Mouse (Mus musculus): ENCODE results near the gene Dapk1.

Dapk1 gene

DNA sequence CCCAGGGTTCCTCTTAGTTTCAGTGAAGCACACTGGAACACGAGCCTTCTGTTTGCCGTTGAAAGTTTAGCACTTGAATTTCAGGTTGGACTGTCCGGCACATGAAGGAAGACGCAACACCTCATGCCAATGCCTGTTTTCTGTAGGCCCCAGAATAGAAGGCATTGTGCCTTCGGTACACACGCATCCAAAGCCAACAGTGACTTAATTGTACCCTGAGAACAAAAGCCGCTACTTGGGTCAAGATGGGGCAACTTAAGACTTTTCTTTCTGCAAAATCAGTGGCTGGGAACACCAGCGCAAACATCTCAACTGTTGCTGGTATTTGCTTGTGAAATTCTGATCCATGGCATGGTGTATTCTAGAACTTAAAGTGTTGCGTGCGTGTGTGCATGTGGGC lies 63.1 kb downstream of the Dapk1 start:
- DNase-seq (ENCODE audit: low read depth), result no peak

DNA sequence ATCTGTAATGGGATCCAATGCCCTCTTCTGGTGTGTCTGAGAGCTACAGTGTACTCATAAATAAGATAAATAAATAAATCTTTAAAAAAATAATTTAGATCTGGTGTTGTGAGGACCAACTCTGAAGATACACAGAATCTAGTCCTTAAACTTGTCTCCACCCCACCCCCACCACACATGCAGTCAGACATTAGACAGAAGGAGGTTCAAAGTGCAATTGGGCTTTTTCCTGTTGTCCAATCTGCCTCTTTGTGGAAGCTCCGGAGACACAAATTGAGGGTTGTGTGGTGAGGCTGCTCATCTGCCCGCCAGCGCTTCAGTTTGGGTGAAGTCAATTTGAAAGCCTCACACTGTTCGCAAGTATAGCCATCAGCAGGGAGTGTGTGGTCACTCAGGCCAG lies 63.7 kb downstream of the Dapk1 start:
- DNase-seq (ENCODE audit: low read depth), result no peak

DNA sequence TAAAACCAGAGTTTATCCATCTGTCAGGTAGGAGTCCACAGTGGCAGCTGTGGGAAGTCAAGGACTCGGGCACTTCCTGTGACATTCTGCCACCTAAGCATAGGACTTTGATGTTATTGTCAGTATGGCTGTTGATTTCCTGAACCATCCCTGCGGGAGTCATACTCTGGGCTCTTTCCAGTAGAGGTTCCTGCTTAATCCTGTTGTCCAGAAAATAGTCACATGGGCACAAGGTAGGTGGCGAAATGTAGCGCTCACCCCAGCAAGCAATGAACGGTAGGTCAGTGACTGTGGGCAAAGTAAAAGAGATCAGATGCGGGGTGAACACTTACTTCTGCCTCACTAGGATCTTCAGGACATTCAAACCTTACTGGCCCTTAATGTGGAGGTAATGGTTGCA lies 66.3 kb downstream of the Dapk1 start:
- no peak for DNase-seq (ENCODE audit: low read depth)

DNA sequence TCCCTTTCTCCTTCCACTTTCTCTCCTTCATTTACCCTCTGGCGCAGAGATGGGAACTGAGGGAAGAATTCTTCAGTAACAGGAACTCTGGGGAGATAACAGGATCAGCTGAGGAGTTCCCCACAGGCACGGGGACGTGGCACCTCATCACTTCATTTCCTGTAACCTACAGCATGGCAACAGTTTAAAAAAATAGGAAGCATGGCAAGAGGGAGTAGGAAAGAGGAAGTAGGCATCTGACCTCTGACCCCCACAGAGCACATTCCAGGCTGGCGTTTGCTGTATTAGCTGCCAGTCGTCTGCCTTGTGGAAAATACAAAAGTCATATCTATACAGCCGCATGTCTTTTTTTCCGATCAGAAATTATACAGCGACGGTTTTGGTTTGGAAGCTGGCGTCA lies 68.9 kb downstream of the Dapk1 start:
- DNase-seq (ENCODE audit: low read depth), result no peak

DNA sequence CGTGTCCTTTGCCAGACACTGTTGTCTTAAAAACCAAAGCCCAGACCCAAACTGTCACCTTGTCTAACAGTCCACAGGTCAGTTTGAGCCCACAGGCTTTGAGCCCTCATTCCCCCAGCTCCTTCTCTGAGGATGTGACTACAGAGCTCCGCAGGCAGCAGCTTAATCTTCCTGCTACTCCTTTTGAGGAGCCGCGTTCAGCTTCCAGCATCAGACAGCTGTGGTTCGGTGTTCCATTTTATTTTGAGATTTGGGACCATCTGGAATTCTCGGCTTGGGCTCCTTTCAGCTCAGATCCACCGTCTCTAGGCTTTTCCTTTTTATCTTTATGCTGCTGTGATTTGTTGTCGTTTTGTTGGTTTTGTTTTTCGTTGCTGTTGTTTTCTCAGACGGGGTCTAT lies 69.5 kb downstream of the Dapk1 start:
- no peak for DNase-seq (ENCODE audit: low read depth)

DNA sequence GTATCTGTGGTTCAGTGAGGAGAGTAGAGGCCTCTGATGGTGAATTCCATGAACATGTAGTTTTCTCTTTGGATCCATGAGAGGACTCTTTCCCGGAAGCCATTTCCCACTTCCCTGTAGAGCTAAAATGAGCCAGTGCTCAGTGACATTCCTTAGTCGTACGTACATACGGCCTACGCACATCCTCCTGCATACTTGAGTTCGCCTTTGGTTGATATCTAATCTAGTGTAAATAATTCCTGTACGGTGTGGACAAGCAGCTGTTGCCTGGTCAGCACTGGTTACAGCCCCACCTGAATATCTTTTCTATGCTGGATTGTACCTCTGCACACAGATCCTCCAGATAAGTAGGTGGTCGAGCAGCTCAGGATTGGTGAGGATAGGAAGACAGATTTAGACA lies 70.5 kb downstream of the Dapk1 start:
- no peak for DNase-seq (ENCODE audit: low read depth)

DNA sequence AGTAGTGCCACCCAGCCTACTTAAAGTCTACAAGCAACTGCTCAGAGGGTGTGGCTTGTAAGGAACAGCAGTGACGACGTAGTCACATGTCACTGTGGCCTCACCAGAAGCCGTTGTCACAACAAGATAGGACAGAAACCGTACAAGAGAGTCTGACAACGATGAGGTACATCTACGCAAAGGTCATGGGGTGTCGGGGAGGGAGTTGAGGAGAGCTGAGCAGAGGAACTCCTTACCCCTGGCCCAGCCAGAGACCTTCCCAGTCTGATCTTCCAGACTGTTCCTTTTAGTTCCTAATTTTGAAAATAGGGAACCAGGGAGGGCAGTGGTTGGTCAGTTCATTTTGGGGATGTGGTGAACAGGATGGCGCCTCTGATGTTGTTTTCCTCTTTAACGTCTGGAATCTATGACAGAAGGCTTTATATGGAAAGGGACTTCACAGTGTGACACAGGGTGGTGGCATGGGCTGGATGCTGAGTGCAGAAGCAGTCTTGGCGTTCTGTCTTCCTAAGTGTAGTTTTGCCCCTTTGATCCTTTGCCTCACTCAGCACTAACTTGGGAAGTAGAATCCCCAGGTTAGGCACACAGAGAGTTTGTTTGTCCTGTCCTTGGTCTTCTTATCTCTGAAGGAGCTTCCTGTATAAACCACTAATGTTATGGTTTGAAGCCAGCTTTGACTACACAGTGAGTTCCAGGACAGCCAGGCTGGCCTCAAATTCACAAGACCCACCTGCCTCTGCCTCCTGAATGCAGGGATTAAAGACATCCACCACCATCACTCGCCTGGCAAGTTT lies 71.3 kb downstream of the Dapk1 start:
- no peak for DNase-seq (ENCODE audit: low read depth)

DNA sequence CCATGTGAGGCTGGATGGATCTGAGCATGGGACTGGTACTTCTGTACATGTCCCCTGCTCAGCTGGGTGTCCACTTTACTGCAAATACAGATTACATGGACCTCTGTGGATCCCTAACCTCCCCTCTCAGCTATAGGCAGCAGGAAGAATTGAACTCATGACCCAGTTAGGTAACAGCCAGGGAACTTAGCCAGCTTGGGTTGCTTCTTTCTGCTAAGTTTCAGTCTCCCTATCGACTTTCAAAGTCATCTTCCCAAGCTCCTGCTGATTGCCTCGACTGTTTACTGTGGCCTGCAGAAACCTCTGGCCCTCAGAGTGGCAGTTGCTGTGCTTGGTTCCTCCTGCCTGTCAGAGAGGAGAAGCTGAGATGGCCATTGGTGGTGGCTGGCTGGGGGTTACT lies 72.6 kb downstream of the Dapk1 start:
- no peak for DNase-seq (ENCODE audit: low read depth)

DNA sequence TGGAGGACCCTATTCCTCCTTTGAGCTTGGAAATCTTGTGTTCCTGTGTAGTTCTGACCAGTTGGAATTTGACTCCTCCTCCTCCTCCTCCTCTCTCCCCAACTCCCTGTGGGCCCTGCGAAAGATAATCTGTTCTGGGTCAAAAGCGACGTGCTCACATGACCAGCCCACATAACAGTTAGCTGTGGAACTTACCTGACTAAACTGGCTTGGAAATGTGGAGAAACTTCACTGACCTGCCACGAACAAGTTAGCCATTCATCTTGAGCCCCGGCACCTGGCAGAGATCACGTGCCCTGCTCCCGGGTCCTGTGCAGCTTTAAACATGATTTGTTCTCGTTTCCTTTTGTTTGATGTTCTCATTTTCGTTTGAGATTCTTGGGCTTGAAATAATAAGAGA lies 73.2 kb downstream of the Dapk1 start:
- DNase-seq (ENCODE audit: low read depth), result no peak

DNA sequence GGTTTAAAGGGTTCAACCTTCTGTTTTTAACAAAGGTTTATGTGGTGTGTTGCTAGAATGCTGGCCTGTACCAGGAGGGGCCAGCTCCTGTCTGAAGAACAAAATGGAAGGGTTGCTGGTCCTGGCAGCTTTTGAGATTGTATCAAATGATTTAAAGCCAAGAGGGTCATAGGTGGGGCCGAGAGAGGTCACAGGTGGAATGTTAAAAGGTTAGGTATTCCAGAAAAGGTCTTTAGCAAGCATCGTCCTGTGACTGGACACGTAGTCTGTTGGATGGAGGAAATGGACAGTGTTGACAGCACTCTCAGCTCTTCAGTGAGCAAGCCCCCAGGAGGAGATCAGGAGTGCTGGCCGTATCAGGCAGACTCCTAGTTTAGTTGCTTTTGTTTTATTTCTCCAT lies 73.7 kb downstream of the Dapk1 start:
- DNase-seq (ENCODE audit: low read depth), result no peak

DNA sequence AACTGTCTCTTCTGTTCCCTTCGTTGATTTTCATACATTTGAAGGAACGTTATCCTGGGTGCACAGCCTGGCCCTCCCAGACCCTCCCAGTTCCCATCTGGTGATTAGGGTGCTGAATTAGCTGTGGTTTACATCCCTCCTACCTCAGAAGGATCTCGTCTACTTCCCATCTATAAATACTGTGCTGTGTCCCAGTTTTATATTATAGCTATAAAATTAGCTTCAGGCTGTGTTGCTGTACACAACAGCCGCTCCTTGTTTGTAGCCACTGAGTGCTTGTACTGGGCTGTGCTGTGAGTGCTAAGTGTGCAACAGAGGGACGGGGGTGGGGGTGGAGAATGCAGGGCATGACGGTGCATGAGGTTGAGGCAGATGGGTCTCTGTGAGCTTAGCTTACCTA lies 77.2 kb downstream of the Dapk1 start:
- DNase-seq (ENCODE audit: low read depth), result no peak

DNA sequence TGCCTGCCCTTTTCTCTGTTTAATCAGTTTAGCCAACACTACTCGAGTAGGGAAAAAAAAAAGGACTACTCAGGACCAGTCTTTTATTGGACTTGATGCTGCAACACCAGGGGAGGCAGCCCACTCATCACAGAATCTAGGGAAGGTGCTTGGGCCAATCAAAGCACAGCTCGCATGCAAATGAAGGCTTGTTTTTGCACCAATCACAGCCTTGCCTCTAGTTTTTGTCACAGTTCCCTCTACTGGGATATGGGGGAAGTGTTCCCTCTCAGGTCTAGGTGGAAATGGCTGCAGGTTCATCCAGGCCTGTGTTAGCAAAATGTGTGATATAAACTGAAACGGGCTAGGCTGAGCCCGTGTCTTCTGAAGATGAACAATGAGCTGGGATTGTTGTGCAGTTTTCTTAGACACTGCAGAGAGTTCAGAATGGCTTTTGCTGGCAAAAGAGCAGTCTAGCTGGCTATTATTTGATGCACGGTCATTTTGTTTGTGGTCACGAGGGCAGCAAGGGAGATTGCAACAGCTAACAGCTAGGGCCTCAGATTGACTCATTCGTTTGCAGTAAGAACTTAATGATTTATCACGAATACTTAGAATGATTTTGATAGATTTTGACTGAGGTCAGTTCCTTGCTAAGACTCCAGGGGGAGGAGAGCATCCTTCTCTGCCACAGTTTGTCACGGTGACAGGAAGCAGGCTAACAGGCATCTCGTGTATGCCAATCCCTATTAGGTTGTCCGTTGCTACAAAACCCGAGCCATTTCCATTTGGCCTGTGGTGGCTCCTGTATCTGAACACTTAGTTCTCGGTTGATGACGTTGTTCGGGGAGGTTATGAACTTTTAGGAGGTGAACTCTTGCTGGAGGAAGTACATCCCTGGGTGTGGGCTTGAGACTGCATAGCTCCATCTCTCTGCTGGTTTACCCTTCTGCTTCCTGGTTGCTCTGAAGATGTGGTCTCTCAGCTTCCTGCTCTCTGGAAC lies 81.3 kb downstream of the Dapk1 start:
- DNase-seq (ENCODE audit: low read depth), result no peak

DNA sequence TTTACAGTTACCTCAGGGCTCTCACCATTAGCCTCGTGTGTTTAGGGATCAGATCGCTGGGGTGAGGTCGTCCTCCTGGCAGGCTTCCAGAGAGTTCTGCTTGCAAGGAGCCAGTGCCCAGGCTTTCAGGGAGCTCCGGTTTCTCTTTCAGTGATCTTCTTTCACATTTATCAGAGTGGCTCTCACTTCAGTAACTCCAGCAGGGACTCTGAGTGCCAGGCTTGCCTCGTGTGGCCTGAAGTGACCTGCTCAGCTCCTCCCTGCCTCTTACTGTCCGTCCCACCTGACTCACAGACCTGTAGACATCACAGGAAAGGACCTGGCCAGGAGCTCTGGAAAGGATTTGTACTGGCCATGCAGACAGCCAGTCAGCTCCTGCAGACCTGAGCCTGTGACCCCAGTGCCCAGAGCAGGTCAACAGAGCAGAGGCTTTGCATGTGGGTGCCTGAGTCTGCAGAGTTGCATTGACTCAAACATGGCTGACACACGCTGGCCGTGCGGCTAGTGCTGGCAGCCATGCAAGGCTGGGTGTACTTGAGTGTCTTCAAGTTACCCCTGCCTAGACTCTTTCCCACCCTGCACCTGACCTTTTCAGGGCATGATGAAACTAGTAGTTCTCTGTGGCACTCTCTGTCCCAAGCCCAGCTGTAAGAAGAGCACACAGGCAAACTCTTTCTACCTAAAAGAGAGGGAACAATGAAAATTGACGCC lies 82.5 kb downstream of the Dapk1 start:
- no peak for DNase-seq (ENCODE audit: low read depth)

DNA sequence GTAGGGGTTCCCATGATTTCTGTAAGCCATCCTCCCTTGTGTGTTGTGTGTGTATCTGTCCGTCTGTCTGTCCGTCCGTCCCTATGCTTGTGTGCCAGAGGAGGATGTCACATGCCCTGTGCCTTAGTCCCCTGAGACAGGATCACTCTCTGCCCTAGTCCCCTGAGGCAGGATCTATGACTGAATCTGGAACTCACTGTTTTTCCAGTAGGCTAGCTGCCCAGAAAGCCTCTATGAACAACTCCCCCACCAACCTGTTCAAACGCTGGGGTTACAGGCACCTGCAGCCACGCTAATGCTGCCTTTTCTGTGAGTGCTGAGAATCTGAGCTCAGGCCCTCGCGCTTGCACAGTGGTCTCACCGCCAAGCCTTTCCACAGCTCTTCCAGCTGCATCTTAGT lies 83.1 kb downstream of the Dapk1 start:
- no peak for DNase-seq (ENCODE audit: low read depth)

DNA sequence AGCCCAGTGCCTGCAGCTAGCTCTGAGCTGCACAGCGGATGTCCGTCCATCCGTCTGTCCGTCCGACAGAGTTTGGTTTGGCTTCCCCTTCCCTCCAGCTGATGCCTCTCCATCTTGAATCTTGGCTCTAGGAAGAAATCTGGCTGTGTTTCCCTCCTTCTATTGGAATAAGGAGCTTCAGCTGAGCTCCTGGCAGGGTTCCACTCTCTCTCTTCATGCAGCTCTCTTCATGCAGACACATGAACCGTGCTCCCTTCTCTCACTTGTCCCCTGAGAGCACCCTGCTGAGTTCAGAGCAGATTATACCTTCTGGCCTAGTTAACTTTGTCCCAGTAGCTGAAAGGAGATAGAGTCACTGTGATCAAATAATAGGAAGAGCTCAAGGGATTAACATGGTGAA lies 83.5 kb downstream of the Dapk1 start:
- DNase-seq (ENCODE audit: low read depth), result no peak

DNA sequence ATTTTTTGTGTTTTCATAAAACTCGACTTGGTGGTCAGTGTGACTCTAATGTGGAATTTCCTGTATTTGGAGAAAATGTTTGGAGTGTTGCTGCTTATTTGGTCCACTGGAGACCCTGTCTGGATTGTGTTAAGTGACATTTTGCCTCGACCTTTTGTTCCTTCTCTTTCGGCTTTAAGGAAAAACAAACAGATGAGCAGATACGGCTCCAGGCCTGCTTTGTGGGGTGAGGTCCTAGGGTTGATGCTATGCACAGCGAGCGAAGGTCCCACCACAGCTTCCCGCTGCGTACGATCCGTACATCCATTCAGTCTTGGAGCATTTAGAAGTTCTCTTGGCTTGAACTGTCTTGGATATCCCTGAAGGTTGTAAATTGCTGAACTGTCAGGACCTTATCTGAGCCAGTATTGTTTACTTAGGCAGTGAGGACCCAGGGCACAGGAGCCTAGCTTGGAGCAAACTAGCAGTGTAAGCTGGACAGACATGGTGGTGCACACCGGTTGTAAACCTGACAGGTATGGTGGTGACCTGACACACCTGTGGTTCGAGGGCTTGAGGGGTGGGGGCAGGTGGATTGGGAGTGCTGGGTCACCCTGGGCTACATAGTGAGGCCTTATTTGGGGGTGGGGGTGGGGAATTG lies 84.4 kb downstream of the Dapk1 start:
- no peak for DNase-seq (ENCODE audit: low read depth)

DNA sequence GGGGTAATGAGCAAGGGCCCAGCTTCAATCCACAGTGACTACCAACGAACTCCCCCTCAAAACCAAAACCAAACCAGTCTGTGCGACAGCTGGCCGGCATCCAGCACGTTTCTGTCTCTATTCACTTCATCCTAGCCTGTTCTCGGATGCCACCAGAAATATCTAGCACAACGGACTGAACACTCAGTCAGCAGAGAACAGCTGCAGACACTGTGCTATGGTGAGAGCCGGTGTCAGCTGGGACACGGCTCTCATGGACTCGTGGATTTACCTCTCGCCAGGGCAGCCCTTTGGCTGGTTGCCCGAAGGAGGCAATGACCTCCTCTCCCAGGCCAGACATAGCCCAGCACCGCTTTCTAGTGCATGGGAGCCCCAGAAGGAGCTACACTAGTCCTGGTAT lies 85.2 kb downstream of the Dapk1 start:
- DNase-seq (ENCODE audit: low read depth), result no peak

DNA sequence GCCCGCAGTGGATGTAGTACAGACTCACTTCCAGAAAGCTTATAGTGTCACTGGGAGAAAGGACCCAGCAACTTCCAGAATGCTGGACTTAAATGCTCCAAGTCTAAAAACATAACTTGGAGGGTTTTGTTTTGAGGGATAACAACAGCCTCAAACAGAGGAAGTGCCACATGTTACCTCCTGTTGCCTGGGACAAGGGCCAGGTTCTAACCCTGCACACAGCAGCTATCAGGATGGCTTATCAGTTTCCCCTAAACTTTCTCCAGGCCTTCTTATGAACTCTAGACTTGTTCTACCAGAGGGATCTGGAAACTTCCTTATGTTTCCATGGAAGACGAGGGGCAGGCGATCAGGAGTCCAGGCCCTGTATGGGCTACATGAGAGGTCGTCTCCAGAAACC lies 85.7 kb downstream of the Dapk1 start:
- no peak for DNase-seq (ENCODE audit: low read depth)

DNA sequence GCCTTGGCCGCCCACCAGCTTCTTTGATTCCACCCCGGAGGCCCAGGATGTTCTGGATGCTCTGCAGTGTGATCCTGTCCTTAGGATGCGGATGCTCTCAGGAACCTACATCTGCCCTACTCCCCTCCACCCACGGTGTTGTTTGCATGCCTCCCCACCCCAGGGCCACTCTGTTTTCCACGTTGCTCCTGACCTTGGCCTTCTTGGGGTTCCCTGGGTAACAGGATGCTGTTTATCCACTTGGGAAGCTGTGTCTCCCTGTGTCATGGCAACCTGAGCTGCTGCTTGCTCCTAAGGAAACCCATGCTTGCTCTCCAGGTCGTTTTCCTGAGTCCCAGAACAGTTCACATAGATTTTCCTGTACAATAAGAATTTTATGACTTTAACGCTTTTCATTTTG lies 86.1 kb downstream of the Dapk1 start:
- DNase-seq (ENCODE audit: low read depth), result no peak

DNA sequence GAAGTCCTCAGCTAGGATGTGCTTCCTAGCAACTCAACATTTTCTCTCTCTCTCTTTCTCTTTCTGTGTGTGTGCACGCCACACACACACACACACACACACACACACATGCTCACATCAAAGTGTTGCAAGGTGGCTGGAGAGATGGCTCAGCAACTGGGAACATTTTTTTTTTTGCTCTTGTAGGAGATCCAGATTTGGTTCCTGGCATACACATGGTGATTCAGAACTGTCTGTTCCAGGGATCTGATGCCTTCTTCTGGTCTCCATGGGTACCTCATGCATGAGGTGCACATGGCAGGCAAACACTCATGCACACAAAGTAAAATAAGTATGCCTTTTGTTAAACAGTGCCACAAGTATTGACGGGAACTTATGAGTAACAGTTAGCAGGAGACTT lies 89.2 kb downstream of the Dapk1 start:
- no peak for DNase-seq (ENCODE audit: low read depth)

DNA sequence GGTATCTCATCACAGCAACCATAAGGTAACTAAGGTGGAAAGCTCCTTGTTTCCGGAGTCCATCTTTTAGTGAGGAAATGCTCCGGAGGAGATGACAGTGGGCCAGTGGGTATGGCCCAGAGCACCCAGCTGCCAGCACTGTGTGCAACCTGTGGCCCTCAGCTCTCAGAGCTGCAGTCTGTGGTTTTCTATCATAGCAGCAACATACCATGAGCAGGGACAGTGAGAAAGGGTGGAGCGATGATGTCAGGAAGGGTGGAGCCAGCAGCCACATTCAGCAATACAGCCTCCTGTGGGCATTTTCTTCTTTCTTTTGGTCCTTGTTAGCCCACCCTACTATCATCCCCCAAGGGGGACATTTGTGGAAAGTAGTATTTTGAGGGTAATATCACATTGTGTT lies 90.2 kb downstream of the Dapk1 start:
- no peak for DNase-seq (ENCODE audit: low read depth)
